Mouse (Mus musculus): Measurements from ENCODE around the gene Trpm5. TPM values are rescaled to one million over a fixed set of nuclear protein-coding genes. Genes with fewer than 3 reads are reported as not detected.

The Trpm5 gene
- polyA plus RNA-seq, 1 experiment from 2014 or later: 4.4 TPM

GRCm38 (mm10) chr7:143112395-143112794, 18.0 kb upstream of the Trpm5 start:
- Histone ChIP-seq H3K9me3 (ENCODE audit: control insufficient read depth, low read length) (peaks cover 8% of the 10 kb centered on the region; the same call in 1 of the 2 replicates), H3K36me3 (ENCODE audit: control insufficient read depth, insufficient read depth, low read length) (0 out of 2 replicates have a peak, but pooled peaks cover 8% of the 10 kb centered on the region), H3K4me2 (ENCODE audit: low read length) (peak overlapping the region; percentile 44), H3K4me1 (ENCODE audit: control insufficient read depth in 2 of 2, insufficient read depth in 2 of 2, low read length in 2 of 2) (peaks cover 45 to 52% of the 10 kb centered on the region in 2 experiments), H3K4me3 (ENCODE audit: control insufficient read depth in 1 of 2, insufficient read depth in 1 of 2, low read depth in 1 of 2, low read length in 2 of 2) (no peak overlapping the region), H3K9ac (ENCODE audit: low read length) (peak overlapping the region; percentile 61), H3K27ac (replicated peaks in 1 of 2; ENCODE audit: control insufficient read depth in 1 of 2, insufficient read depth in 1 of 2, low read depth in 2 of 2, low read length in 2 of 2) (peak overlapping the region; percentile 94 to 99), H3K27me3 (ENCODE audit: control insufficient read depth, insufficient read depth, low read length) (peaks cover 5% of the 10 kb centered on the region; the same call in 1 of the 2 replicates)
- 17% methylated on average over 1 of the region's 1 CpGs for WGBS
- ATAC-seq (ENCODE audit: insufficient number of reproducible peaks, insufficient read depth, low FRiP score, low read depth): peak; percentile 84

- H3K4me1 ChIP-seq (ENCODE audit: control insufficient read depth in 2 of 2, insufficient read depth in 2 of 2, low read length in 2 of 2): peaks cover 46 to 55% of the 10 kb centered on the region in 2 experiments
- peak overlapping the region; percentile 94 to 99 for H3K27ac ChIP-seq (replicated peaks in 1 of 2; ENCODE audit: control insufficient read depth in 1 of 2, insufficient read depth in 1 of 2, low read depth in 2 of 2, low read length in 2 of 2)
These were observed 17.3 kb upstream of the Trpm5 start for GRCm38 (mm10) chr7:143111719-143112118.

DNA sequence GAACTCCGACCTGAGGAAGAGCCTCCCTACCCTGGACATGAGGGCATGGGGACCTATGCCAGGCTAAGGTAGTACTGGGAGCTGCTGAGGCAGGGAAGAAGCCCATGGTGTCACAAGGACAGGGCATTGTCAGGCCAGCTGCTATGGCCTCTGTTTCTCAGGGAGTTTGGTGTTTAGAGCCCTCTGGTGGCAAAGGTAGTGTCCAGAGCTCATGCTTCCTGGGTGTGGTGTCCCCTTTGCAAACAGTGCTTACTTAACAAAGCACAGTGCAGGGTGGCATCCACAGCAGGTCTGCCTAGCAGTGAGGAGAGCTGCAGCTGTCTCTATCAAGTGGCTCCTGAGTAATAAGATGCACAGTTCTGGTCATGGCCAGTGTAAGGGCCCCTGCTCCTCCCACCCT, 16.4 kb upstream of the Trpm5 start:
- Histone ChIP-seq H3K4me3 (ENCODE audit: control insufficient read depth in 1 of 2, insufficient read depth in 1 of 2, low read depth in 1 of 2, low read length in 2 of 2) (no peak overlapping the region), H3K9ac (ENCODE audit: low read length) (peak overlapping the region; percentile 92), H3K36me3 (ENCODE audit: control insufficient read depth, insufficient read depth, low read length) (0 out of 2 replicates have a peak, but pooled peaks cover 3% of the 10 kb centered on the region), H3K4me2 (ENCODE audit: low read length) (peak overlapping the region; percentile 86), H3K27me3 (ENCODE audit: control insufficient read depth, insufficient read depth, low read length) (peaks cover 21% of the 10 kb centered on the region), H3K27ac (replicated peaks in 1 of 2; ENCODE audit: control insufficient read depth in 1 of 2, insufficient read depth in 1 of 2, low read depth in 2 of 2, low read length in 2 of 2) (peak overlapping the region; percentile 94 to 99), H3K9me3 (ENCODE audit: control insufficient read depth, low read length) (peaks cover 8% of the 10 kb centered on the region; the same call in 1 of the 2 replicates), H3K4me1 (ENCODE audit: control insufficient read depth in 2 of 2, insufficient read depth in 2 of 2, low read length in 2 of 2) (peaks cover 47 to 60% of the 10 kb centered on the region in 2 experiments)
- ATAC-seq (ENCODE audit: insufficient number of reproducible peaks, insufficient read depth, low FRiP score, low read depth): no peak
- WGBS: 85% methylated on average over 1 of the region's 1 CpGs

More at GRCm38 (mm10) chr7:143111719-143112118, 17.3 kb upstream of the Trpm5 start:
- H3K4me2 ChIP-seq (ENCODE audit: low read length): peak overlapping the region; percentile 86
- WGBS: 21% methylated on average over 4 of the region's 4 CpGs
- peak; percentile 56 for ATAC-seq (ENCODE audit: insufficient number of reproducible peaks, insufficient read depth, low FRiP score, low read depth)
- H3K9ac ChIP-seq (ENCODE audit: low read length): peak overlapping the region; percentile 92; the same call in 1 of the 2 replicates
- 0 out of 2 replicates have a peak, but pooled peaks cover 6% of the 10 kb centered on the region for H3K36me3 ChIP-seq (ENCODE audit: control insufficient read depth, insufficient read depth, low read length)
- H3K9me3 ChIP-seq (ENCODE audit: control insufficient read depth, low read length): peaks cover 8% of the 10 kb centered on the region; the same call in 1 of the 2 replicates
- H3K4me3 ChIP-seq (ENCODE audit: control insufficient read depth in 1 of 2, insufficient read depth in 1 of 2, low read depth in 1 of 2, low read length in 2 of 2): no peak overlapping the region
- H3K27me3 ChIP-seq (ENCODE audit: control insufficient read depth, insufficient read depth, low read length): peaks cover 12% of the 10 kb centered on the region

DNA sequence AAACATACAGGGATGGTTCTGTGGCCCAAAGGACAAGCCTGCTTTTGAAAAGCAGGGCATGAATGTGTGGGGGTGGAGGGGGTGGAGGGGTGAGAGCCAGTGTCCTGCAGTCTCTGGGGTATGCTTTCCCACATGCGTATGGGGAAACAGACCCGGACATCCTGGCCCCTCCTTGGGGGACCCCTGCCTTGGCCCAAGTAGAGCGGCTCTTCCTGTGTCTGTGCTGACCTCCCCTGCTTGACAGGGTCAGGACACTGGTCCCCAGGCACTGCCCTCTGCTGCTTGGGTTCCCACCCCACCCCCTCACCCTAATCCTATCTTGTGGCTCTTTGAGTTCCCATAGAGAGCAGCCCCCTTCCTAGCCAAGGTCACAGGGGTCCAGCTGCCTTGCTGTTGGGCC, 15.3 kb upstream of the Trpm5 start:
- peaks cover 47 to 65% of the 10 kb centered on the region in 2 experiments for H3K4me1 ChIP-seq (ENCODE audit: control insufficient read depth in 2 of 2, insufficient read depth in 2 of 2, low read length in 2 of 2)
- 0 out of 2 replicates have a peak, but pooled peaks cover 3% of the 10 kb centered on the region for H3K36me3 ChIP-seq (ENCODE audit: control insufficient read depth, insufficient read depth, low read length)
- peak overlapping the region; percentile 94 to 99 for H3K27ac ChIP-seq (replicated peaks in 1 of 2; ENCODE audit: control insufficient read depth in 1 of 2, insufficient read depth in 1 of 2, low read depth in 2 of 2, low read length in 2 of 2)
- H3K9ac ChIP-seq (ENCODE audit: low read length): peak overlapping the region; percentile 92
- peaks cover 22% of the 10 kb centered on the region for H3K27me3 ChIP-seq (ENCODE audit: control insufficient read depth, insufficient read depth, low read length)
- peak overlapping the region in 1 of 2 experiments; percentile 72; a peak in 1 of 4 replicates for H3K4me3 ChIP-seq (ENCODE audit: control insufficient read depth in 1 of 2, insufficient read depth in 1 of 2, low read depth in 1 of 2, low read length in 2 of 2)
- ATAC-seq (ENCODE audit: insufficient number of reproducible peaks, insufficient read depth, low FRiP score, low read depth): no peak
- peaks cover 4% of the 10 kb centered on the region; the same call in 1 of the 2 replicates for H3K9me3 ChIP-seq (ENCODE audit: control insufficient read depth, low read length)
- WGBS: 69% methylated on average over 2 of the region's 3 CpGs
- peak overlapping the region; percentile 86 for H3K4me2 ChIP-seq (ENCODE audit: low read length)

- peak overlapping the region; percentile 86 for H3K4me2 ChIP-seq (ENCODE audit: low read length)
- peaks cover 47 to 65% of the 10 kb centered on the region in 2 experiments for H3K4me1 ChIP-seq (ENCODE audit: control insufficient read depth in 2 of 2, insufficient read depth in 2 of 2, low read length in 2 of 2)
- H3K9me3 ChIP-seq (ENCODE audit: control insufficient read depth, low read length): 0 out of 2 replicates have a peak, but pooled peaks cover under 1% of the 10 kb centered on the region
- peaks cover 22% of the 10 kb centered on the region for H3K27me3 ChIP-seq (ENCODE audit: control insufficient read depth, insufficient read depth, low read length)
- WGBS: 16% methylated on average over 3 of the region's 3 CpGs
- H3K9ac ChIP-seq (ENCODE audit: low read length): peak overlapping the region; percentile 92
- H3K27ac ChIP-seq (replicated peaks in 1 of 2; ENCODE audit: control insufficient read depth in 1 of 2, insufficient read depth in 1 of 2, low read depth in 2 of 2, low read length in 2 of 2): peak overlapping the region; percentile 70 to 99
- H3K4me3 ChIP-seq (ENCODE audit: control insufficient read depth in 1 of 2, insufficient read depth in 1 of 2, low read depth in 1 of 2, low read length in 2 of 2): peak overlapping the region; percentile 62 to 72
- 0 out of 2 replicates have a peak, but pooled peaks cover 3% of the 10 kb centered on the region for H3K36me3 ChIP-seq (ENCODE audit: control insufficient read depth, insufficient read depth, low read length)
- ATAC-seq (ENCODE audit: insufficient number of reproducible peaks, insufficient read depth, low FRiP score, low read depth): no peak
These were observed 14.7 kb upstream of the Trpm5 start for GRCm38 (mm10) chr7:143108996-143109660.

DNA sequence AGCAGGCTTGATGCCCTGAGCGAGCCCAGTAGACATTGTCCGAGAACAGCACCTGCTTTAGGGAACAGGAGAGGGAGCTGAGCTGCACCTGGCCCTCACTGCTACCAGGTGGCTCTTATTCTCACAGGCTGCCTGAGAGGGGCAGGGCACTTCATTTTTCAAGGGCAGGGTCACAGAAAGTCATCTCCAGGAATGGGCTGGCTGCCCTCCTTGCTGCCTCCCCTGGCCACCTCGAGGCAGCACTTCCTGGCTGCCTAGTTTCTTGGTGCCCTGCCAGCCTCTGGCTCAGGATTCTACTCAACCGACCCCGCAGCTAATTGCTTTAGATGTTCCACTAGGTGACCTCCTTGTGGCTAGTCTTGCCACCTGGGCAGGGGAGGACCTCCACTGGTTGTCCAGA, 13.8 kb upstream of the Trpm5 start:
- Histone ChIP-seq H3K4me3 (ENCODE audit: control insufficient read depth in 1 of 2, insufficient read depth in 1 of 2, low read depth in 1 of 2, low read length in 2 of 2) (peak overlapping the region; percentile 62 to 72), H3K9me3 (ENCODE audit: control insufficient read depth, low read length) (no peaks in the 10 kb centered on the region), H3K4me2 (ENCODE audit: low read length) (peak overlapping the region; percentile 86), H3K27me3 (ENCODE audit: control insufficient read depth, insufficient read depth, low read length) (peaks cover 22% of the 10 kb centered on the region), H3K4me1 (ENCODE audit: control insufficient read depth in 2 of 2, insufficient read depth in 2 of 2, low read length in 2 of 2) (peaks cover 47 to 61% of the 10 kb centered on the region in 2 experiments), H3K27ac (replicated peaks in 1 of 2; ENCODE audit: control insufficient read depth in 1 of 2, insufficient read depth in 1 of 2, low read depth in 2 of 2, low read length in 2 of 2) (peak overlapping the region; percentile 70 to 99), H3K9ac (ENCODE audit: low read length) (peak overlapping the region; percentile 92), H3K36me3 (ENCODE audit: control insufficient read depth, insufficient read depth, low read length) (0 out of 2 replicates have a peak, but pooled peaks cover 3% of the 10 kb centered on the region)
- 24% methylated on average over 5 of the region's 5 CpGs for whole genome bisulfite sequencing
- no peak for ATAC-seq (ENCODE audit: insufficient number of reproducible peaks, insufficient read depth, low FRiP score, low read depth)

DNA sequence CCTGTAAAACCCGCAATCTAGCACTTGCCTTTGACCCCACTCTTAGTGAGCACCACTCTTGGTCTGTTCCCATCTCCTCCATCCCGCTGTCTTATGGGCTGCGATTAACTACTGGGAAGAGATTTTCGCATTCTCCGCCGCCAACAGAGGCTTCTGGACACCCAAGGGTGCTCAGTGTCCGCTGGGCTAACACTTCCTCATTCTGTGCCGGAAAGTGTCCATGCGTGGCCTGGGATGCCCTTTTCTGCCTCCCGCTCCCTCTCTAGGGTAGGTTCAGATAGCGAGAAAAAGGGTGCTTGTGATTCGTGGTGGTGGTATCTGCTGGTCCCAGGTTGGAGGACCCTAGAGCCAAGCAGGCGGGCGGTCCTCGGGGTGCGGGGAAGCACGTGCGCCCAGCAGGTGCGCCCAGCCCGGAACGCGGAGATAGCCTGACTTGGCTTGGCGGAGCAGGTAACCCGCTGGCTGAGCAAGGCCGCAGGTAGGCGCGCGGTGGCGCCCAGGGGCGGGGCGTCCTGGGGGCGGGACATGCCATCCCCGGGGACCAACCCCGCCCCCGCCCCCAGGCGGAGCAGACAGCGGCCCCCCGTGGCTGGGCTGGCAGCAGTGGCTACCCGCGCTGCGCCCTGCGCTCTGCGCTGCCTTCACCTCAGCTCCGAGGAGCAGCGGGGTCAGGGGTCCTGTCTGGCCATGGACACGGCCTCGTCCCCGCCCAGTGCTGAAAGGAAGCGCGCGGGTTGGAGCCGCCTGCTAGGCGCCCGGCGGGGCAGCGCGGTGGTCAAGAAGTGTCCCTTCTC, 12.4 kb upstream of the Trpm5 start:
- Histone ChIP-seq H3K4me2 (ENCODE audit: low read length) (peak overlapping the region; percentile 86), H3K27ac (replicated peaks in 1 of 2; ENCODE audit: control insufficient read depth in 1 of 2, insufficient read depth in 1 of 2, low read depth in 2 of 2, low read length in 2 of 2) (peak overlapping the region in 1 of 2 experiments; percentile 99; a peak in 2 of 4 replicates), H3K9ac (ENCODE audit: low read length) (peak overlapping the region; percentile 92), H3K9me3 (ENCODE audit: control insufficient read depth, low read length) (no peaks in the 10 kb centered on the region), H3K4me3 (ENCODE audit: control insufficient read depth in 1 of 2, insufficient read depth in 1 of 2, low read depth in 1 of 2, low read length in 2 of 2) (peak overlapping the region; percentile 62 to 72), H3K27me3 (ENCODE audit: control insufficient read depth, insufficient read depth, low read length) (peaks cover 22% of the 10 kb centered on the region), H3K36me3 (ENCODE audit: control insufficient read depth, insufficient read depth, low read length) (0 out of 2 replicates have a peak, but pooled peaks cover 3% of the 10 kb centered on the region), H3K4me1 (ENCODE audit: control insufficient read depth in 2 of 2, insufficient read depth in 2 of 2, low read length in 2 of 2) (peaks cover 39 to 51% of the 10 kb centered on the region in 2 experiments)
- 5% methylated on average over 45 of the region's 57 CpGs for WGBS
- peak; percentile 58 for ATAC-seq (ENCODE audit: insufficient number of reproducible peaks, insufficient read depth, low FRiP score, low read depth)
